Mouse (Mus musculus) embryo, embryonic 9.5 days (tissue): ENCODE results near the gene Htra3.

Experiments used
- DNase-seq: peaks from one replicate; pipeline ENCODE4 v3.0.0-alpha.2; 2017; ENCODE audit errors: extremely low spot score

Gene Htra3

DNA sequence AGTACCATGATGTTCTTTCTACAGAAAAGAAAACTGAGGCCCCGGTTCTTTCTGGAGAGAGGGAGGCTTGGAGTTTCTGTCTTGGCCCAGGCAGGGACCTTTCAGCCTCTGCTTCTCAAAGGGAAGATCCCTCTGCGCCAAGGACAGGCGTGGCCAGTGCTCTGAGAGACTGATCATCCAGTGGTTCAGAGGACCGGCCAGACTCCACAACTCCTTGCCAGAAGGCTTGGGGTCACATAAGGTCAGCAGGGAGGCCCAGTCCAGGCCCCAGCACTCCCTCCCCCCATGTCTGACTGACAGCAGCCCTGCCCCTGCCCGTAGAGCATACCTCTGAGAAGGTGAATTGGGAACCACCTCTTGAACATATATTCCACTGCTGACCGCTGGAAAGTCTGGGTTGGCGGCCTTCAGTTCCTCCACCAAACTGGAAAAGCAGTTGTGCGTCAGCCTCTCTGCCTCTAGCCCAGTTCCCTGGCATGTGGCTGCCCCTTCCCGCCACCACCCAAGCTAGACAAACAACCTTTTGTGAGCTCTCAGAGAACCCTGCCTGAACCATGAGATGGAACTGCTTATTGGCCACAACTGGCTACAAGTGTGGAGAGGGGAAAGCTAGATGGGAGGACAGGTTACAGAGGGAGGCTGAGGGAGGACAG lies 25.7 kb downstream of the Htra3 start:
- peak; percentile 12 for DNase-seq

- DNase-seq, result no peak
Measured at GRCm38 (mm10) chr5:35652872-35653271, 26.7 kb downstream of the Htra3 start.

GRCm38 (mm10) chr5:35652319-35652718 lies 27.3 kb downstream of the Htra3 start:
- no peak for DNase-seq

- DNase-seq, result no peak
Measured at GRCm38 (mm10) chr5:35648230-35648629, 31.4 kb downstream of the Htra3 start.

DNA sequence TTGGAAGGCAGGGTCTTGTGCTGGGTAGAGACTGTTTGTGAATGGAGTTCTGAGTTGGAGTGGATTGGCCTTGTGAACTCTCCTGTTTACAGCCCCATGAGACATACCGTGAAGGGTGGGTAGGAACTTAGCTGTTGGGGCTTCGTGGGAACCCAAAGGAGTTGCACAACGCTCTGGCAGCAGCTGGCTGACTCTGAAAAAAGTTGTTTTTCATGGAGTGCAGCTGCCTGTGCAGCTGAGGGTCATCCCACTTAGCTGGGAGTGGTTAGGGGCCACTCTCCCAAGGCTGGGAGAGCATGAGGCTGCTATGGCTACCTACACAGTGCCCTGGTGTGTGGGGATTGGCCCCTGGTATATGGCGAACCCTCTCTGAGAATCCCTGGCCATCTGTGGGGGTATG lies 32.0 kb downstream of the Htra3 start:
- DNase-seq, result no peak

GRCm38 (mm10) chr5:35646927-35647326 lies 32.7 kb downstream of the Htra3 start:
- no peak for DNase-seq

DNA sequence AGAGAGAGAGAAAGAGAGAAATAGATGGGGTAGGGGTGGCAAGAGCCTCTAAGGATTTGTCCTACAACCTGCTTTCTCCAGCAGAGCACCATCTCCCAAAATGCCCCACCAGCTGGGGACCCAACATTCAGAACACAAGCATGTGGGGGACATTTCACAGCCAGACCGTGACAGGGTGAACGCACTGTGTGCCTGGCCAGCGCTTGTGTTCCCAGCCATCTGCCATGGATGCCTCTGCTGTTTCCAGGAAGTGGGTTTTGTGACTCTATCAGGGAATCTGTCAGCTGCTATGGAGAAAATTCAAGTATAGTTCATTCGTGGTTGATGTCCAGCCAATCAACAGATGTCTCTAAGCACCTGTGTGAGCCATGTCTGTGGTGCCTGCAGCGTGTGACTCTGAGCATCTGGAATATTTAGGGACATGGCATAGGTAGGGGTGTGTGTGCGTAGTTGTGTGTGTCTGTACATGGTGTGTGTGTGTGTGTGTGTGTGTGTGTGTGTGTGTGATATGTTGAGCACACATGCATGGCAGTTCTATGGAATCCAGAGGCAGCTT lies 33.6 kb downstream of the Htra3 start:
- no peak for DNase-seq

DNA sequence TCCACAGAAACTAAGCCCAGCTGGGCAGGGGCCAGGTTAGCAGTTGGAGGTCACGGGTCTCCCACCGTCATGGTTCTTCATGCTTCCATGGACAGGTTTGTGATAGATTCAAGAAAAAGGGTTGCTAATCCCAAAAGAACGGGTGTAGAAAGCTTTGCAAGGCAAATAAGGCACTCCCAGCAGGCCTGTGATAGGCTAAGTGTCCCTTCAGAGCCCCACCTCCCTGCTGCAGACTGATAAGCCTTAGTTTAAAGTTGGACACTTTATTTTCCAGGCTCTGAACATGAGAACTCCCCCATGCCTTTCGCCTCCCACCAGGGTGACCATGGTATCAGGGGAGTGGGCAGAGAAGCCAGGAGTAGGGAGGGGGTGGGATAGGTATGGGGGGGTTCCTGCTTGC lies 35.5 kb downstream of the Htra3 start:
- no peak for DNase-seq

DNA sequence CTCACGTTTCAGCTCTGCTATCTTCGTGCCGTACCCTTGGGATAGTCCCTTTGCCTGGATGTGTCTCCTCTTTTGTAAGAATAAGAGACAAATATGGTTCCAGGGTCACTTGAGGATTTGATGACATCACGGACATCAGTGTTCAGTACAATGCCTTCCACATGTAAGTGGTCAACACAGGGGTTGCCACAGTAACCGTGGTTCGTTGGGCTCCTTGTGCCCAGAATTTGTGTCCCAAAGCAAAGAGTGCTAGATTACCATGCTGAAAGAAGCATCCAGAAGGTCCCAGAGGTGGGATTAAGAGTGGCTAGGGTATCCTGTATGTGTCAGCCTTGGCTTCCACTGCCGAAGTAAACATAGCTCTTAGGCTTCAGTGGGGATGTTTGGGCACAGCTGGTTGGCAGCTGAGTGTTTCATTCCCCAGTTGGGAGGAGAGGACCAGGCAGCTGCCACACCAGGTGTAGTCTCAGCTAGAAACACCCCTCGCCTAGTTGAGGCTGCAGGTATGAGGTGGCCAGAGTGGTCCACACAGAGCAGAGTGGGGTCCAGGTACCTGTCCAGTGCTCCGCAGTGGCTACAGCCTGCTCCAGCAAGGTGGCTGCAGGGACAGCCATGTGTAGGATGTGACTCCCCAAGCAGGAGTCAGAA lies 36.1 kb downstream of the Htra3 start:
- no peak for DNase-seq

- no peak for DNase-seq
Measured at GRCm38 (mm10) chr5:35641961-35642584, 37.5 kb downstream of the Htra3 start.

DNA sequence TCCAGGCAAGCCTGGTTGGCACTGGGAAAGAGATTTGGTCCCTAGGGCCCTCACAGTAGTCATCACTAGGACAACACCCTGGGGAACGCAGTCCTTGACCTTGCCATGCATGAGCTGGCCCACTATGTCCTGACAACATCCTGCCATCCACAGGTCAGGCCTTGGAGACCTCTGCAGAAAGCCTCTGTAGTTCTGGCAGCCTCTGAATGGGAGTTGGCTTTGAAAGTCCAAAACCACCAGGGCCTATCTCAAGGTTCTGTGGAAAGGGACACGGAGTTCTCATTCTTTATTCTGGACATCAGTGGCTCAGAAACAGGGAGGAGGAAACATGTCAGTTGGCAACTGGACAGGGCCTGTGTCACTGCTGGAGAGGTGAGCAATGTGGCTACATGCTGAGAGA lies 43.6 kb downstream of the Htra3 start:
- no peak for DNase-seq

DNA sequence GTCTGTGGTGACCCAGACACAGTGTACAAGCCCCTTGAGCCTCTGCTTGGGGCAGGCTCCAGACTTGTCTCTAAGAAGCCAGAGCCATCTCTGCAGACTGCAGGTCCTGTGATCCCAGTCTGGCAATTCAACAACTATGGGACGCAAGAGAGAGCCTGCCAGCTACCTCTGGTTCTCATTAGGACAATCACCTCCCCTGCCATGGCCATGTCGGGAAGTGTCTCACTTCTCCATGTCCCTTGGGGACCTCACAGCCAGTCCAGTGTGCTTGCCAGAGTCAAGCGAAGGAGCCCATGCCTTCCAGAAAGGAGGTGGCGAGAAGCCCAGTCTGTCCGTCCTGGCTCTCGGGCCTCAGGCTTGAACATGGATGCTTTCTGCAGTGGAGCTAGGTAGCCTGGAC lies 46.7 kb downstream of the Htra3 start:
- no peak for DNase-seq

DNA sequence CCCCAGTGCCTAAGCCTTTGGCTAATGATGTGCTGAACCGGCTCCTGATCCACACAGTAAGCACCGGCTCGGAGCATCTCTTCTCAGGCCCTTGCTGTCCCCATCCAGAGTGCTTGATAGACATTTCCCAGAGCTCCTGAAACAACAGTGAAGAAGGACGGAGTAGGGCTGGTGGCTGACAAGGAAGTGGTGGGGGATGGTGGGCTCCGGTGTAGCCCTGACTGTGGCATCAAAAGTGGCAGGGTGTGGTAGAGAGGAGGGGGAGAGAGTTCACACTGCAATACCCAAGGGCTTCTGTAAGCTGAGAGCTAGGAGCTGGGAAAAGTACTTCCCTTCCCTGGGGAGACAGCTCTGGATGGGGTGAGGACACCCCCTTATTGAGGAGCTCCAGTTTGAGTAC lies 47.8 kb downstream of the Htra3 start:
- no peak for DNase-seq

- DNase-seq, result no peak
Measured at GRCm38 (mm10) chr5:35631224-35631623, 48.4 kb downstream of the Htra3 start.

GRCm38 (mm10) chr5:35630706-35631105 lies 48.9 kb downstream of the Htra3 start:
- no peak for DNase-seq

- no peak for DNase-seq
Measured at GRCm38 (mm10) chr5:35629333-35629732, 50.2 kb downstream of the Htra3 start.

- DNase-seq, result no peak
Measured at GRCm38 (mm10) chr5:35628685-35629084, 50.9 kb downstream of the Htra3 start.

DNA sequence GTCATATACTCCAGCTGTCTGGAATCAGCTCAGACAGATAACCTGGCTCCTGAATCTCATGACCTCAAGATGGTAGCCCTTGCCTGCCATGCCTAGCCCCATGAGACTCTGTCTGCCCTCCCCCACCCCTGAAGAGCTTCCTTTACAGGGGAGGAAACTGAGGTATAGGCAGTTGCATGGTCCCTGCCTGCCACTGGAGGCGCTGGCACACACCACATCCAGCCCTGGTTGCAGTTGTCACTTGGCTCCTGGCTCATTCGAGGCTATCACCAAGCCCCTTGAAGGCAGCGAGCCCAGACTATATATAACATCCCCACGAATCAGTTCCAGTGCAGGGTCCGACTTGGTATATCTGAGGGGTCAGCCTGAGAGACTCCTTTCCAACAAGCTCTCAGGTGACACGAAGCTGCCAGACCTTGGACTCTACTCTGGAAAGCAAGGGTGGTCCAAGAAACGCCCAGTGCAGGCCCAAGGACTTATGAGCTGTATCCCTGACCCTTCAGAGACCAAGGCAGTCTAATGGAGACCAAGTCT lies 52.2 kb downstream of the Htra3 start:
- DNase-seq, result no peak

DNA sequence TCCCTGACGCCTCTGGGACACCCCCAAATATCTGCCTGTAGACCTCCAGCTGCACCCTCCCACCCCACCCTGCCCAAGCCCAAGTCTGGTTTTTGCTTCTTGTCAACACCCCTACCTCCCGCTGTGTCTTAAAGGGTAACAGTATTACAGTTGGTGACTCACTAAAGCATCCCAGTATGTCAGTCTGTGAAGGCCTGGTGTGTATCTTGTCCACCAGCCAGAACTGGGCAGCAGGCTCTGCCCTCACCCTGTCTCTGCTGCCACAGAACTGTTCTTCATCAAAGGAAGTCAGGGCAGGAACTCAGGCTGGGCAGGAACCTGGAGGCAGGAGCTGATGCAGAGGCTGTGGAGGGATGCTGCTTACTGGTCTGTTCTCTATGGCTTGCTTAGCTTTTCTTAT lies 53.2 kb downstream of the Htra3 start:
- DNase-seq, result no peak

DNA sequence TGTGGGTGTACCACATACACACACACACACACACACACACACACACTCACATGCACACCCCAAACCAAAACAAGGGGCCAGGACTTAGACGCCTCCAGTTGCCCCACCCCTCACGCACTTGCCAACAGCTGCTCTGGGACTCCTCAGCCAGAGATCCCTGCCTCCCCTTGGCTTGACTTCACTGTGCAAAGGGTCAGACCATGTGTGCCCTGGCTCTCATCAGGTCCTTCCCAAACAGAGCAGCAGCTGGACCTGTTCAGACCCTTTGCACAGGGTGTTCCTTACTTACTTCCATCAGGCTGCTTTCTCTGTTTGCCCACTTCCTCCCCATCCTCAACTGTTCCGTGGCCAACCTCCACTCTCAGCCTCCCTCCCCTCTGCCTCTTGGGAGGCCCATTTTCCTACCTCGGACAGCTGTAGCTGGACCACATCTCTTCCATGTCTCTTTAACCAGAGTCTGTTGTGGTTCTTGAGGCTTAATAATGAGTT lies 54.8 kb downstream of the Htra3 start:
- DNase-seq, result no peak

DNA sequence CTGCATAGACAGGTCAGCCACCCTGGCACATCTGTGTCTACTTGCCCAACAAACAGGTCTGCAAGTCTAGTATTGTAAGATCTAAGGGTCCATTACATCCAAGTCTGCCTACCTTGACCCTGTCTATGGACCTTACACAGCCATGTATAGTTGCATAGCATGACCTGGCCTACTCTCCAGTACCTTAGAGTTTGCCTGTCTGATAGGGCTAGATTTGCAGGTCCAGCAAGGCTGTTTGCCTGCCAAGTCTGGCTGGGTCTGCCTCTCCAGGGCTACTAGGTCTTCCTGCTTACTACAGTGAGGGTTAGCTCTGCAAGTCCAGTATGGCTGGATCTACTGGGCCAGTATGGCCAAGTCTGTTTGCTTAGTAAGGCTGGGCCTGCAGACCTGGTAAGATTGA lies 55.8 kb downstream of the Htra3 start:
- DNase-seq, result no peak

- DNase-seq, result peak; percentile 8
Measured at GRCm38 (mm10) chr5:35621114-35621513, 58.5 kb downstream of the Htra3 start.

GRCm38 (mm10) chr5:35616943-35617342 lies 62.6 kb downstream of the Htra3 start:
- DNase-seq, result peak; percentile 22
